Mouse (Mus musculus): Measurements from ENCODE around the gene Lrrfip1. TPM values are rescaled to one million over a fixed set of nuclear protein-coding genes. Genes with fewer than 3 reads are reported as not detected.
A peak's percentile ranks its signal among the peaks of the same experiment; 100 is the strongest.

The Lrrfip1 gene
- polyA plus RNA-seq, 1 experiment from 2014 or later = 45.3 TPM

DNA sequence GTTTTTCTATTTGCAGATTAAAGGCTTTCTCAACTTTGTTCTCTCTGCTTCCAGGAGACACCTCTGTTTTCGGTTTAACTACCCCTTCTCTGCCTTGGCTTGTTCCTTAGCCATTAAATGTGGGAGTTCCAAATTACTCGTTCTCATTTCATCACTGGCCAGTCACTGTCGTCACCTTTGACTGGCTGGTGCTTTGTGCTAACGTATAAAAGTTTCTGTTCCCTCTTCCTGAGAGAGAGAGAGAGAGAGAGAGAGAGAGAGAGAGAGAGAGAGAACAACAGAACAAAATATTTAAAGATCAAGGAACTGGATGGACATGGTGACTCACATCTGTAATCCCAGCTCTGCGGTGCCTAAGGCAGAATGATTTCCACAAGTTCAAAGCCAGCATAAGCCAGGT lies 47.7 kb downstream of the Lrrfip1 start:
- H3K4me2 ChIP-seq = no peak overlapping the region
- H3K4me3 ChIP-seq (replicated peaks) = no peak overlapping the region
- no peaks in the 10 kb centered on the region for H3K27me3 ChIP-seq (replicated peaks)
- no peaks in the 10 kb centered on the region for H3K9me3 ChIP-seq (replicated peaks)
- H3K9ac ChIP-seq (replicated peaks) = no peak overlapping the region
- WGBS = 57% methylated on average over 5 of the region's 5 CpGs
- ATAC-seq (ENCODE audit: low FRiP score) = no peak
- H3K4me1 ChIP-seq = peaks cover 6% of the 10 kb centered on the region
- no peaks in the 10 kb centered on the region for H3K36me3 ChIP-seq
- no peak overlapping the region for H3K27ac ChIP-seq (replicated peaks)

DNA sequence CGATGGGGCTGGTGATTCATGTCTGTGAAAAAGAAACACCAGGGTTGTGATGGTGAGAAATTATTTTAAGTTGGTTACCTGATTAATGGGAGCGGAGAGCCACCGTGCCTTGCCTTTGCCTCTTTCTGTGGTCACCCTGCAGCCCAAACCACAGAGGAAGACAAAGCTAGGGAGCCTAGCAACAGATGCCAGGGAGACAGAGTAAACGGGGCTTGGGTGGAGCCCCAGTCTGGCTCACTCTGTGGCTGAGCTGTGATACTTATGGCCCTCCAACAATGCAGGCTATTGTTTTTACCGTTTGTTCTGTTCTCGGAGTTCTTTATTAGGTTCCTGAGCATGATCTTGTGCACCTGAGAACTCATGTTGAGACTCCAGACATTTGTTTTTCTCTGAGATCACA lies 50.8 kb downstream of the Lrrfip1 start:
- H3K4me1 ChIP-seq = peaks cover 23% of the 10 kb centered on the region
- H3K27ac ChIP-seq (replicated peaks) = no peak overlapping the region
- no peak overlapping the region for H3K4me2 ChIP-seq
- H3K9ac ChIP-seq (replicated peaks) = no peak overlapping the region
- no peaks in the 10 kb centered on the region for H3K9me3 ChIP-seq (replicated peaks)
- peaks cover 11% of the 10 kb centered on the region for H3K27me3 ChIP-seq (replicated peaks)
- no peak for ATAC-seq (ENCODE audit: low FRiP score)
- H3K4me3 ChIP-seq (replicated peaks) = no peak overlapping the region
- 49% methylated on average over 6 of the region's 6 CpGs for WGBS
- H3K36me3 ChIP-seq = no peaks in the 10 kb centered on the region

DNA sequence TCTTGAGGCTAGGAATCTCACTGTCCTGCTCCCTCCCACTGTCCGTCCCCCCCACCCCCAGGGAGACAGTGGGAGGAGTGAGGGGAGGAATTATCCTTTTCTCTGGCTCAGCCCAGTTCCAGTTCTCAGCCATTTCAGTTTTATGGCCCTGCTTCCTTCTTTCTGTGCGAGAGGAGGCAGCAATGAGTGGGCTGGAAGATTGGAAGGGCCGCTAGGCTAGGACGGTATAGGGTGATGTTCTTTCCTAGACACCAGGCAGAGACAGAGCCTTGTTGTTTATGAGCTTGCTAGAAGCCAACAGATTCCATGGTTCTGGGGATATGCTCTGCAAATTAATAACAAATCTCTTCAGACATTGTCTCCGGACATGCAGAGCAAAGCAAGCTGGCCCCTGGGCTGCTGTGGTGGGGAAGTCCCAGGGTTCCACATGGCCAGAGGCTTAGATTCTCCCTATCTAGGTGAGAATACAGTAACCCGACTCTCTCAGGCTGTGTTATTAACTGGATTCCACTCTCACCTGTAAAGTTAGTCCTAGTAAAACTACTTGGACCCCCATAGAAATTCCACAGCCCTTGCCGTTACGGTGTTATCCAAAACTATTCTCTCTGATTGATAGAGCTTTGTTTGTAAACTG lies 53.0 kb downstream of the Lrrfip1 start:
- Histone ChIP-seq H3K9me3 (replicated peaks) (no peaks in the 10 kb centered on the region), H3K4me2 (no peak overlapping the region), H3K27ac (replicated peaks) (no peak overlapping the region), H3K4me1 (peaks cover 23% of the 10 kb centered on the region), H3K36me3 (no peaks in the 10 kb centered on the region), H3K4me3 (replicated peaks) (no peak overlapping the region), H3K9ac (replicated peaks) (no peak overlapping the region), H3K27me3 (replicated peaks) (peaks cover 11% of the 10 kb centered on the region)
- WGBS = 52% methylated on average over 8 of the region's 8 CpGs
- ATAC-seq (ENCODE audit: low FRiP score) = no peak

DNA sequence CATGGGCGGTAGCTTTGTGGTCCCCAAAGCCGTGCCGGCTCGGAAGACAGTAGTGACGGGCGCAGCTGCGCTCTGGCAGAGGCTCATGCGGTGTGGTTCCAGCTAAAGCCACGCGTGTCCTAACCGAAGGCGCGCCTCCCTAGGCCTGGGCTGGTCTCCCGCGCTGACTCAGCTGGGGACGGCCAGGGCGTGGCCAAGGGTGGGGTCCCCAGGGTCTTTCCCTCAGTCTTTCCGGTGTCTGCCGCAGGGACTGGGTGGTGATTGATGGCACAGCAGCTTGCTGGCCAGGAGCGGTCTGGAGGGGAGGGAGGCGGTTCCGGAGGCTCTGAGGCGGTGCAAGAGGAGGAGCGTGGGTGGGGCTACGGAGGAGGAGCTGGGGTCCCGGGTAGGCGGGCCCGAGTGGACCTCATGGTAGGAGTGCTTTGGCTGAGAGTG lies 54.2 kb downstream of the Lrrfip1 start:
- no peaks in the 10 kb centered on the region for H3K9me3 ChIP-seq (replicated peaks)
- no peaks in the 10 kb centered on the region for H3K36me3 ChIP-seq
- H3K9ac ChIP-seq (replicated peaks) = peak overlapping the region; percentile 47
- ATAC-seq (ENCODE audit: low FRiP score) = peak; percentile 90
- peaks cover 24% of the 10 kb centered on the region for H3K4me1 ChIP-seq
- H3K4me2 ChIP-seq = peak overlapping the region; percentile 94
- under 1% methylated on average over 28 of the region's 28 CpGs for WGBS
- peak overlapping the region; percentile 46 for H3K4me3 ChIP-seq (replicated peaks)
- H3K27me3 ChIP-seq (replicated peaks) = peaks cover 11% of the 10 kb centered on the region
- no peak overlapping the region for H3K27ac ChIP-seq (replicated peaks)

DNA sequence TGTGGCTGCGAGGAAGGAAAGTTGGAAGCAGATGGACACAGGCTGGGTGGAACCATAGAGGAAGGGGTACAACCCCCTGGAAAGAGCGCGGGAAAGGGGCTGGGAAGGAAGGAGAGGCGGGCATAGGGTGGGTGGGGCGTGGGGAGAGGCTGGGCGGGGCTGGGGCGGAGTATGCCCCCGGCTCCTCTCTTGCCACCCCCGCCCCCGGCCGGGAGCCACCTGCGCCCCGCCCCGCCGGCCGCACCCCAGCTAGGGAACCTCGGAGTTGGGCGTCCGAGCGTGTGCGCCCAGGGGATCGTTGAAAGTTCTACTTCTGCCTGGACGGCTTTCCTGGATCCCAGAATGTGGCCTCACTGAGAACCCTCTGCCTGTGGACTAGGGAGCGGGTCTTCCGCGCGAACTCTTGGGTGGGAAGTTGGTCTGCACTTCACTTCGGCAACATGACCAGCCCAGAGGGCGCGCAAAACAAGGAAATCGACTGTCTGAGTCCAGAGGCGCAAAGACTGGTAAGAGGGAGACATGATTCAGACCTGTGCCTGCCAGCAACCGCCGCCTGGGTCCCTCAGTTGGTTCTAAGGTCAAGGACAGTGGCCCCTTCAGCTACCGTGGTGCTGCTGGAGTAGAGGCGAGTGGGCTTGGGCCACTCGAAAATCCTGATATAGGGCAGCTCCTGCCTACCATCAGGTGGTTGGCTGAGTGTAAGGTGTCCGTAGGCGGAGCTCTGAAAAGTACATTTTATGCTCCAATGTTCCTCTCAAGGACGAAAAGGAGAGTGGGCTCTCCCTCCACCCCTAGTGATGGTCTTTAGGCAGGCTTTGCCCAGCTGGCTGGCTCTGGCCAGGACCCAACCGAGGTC lies 54.9 kb downstream of the Lrrfip1 start:
- Histone ChIP-seq H3K27ac (replicated peaks) (no peak overlapping the region), H3K4me1 (peaks cover 27% of the 10 kb centered on the region), H3K9ac (replicated peaks) (peak overlapping the region; percentile 47; the same call in 1 of the 2 replicates), H3K27me3 (replicated peaks) (peaks cover 11% of the 10 kb centered on the region), H3K4me2 (peak overlapping the region; percentile 94), H3K9me3 (replicated peaks) (no peaks in the 10 kb centered on the region), H3K36me3 (no peaks in the 10 kb centered on the region), H3K4me3 (replicated peaks) (peak overlapping the region; percentile 46)
- WGBS = 2% methylated on average over 39 of the region's 41 CpGs
- peak; percentile 64; the same call in 1 of the 2 replicates for ATAC-seq (ENCODE audit: low FRiP score)

DNA sequence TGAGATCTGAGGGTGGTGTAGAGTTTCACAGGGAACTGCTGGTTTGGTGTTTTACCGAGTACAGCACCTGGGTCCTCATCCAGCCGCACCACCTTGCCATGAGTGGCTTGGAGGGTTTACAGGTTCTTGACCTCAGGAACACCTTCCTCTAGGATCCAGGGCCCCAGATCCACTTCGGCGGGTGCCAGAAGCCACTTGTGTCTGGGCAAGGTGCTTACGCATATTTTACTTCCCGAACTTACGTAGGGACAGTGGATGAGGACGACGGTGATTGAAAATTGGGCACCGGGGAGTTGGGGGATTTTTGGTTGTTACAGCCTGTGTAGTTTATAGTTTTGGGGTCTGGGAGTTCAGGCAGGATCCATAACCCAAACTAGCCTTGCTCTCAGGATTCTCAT lies 55.5 kb downstream of the Lrrfip1 start:
- peak overlapping the region; percentile 46 for H3K4me3 ChIP-seq (replicated peaks)
- H3K36me3 ChIP-seq = no peaks in the 10 kb centered on the region
- WGBS = 44% methylated on average over 10 of the region's 10 CpGs
- H3K27me3 ChIP-seq (replicated peaks) = peaks cover 11% of the 10 kb centered on the region
- no peak overlapping the region for H3K9ac ChIP-seq (replicated peaks)
- no peaks in the 10 kb centered on the region for H3K9me3 ChIP-seq (replicated peaks)
- no peak overlapping the region for H3K27ac ChIP-seq (replicated peaks)
- H3K4me2 ChIP-seq = peak overlapping the region; percentile 94
- ATAC-seq (ENCODE audit: low FRiP score) = no peak
- H3K4me1 ChIP-seq = peaks cover 27% of the 10 kb centered on the region

DNA sequence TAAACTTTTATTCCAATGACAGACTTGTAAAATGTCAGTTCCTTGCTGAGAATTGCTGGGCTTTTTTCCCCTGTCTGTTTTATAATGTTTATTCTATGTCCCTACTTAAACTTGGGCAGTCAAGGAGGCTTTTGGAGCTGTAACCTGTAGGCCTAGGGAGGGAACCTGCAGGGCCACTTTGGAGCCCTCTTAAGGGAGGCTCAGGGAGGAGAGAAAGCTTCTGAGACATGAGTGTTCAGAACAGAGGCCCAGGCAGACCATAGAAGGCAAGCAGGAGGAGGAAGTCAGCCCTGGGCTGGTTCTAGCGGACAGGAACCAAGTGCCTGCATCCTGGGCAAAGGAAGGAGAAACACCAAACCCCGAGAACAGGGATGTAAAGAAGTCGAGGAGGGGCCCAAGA lies 56.3 kb downstream of the Lrrfip1 start:
- peak overlapping the region; percentile 9; the same call in 1 of the 2 replicates for H3K4me2 ChIP-seq
- WGBS = 89% methylated on average over 3 of the region's 3 CpGs

DNA sequence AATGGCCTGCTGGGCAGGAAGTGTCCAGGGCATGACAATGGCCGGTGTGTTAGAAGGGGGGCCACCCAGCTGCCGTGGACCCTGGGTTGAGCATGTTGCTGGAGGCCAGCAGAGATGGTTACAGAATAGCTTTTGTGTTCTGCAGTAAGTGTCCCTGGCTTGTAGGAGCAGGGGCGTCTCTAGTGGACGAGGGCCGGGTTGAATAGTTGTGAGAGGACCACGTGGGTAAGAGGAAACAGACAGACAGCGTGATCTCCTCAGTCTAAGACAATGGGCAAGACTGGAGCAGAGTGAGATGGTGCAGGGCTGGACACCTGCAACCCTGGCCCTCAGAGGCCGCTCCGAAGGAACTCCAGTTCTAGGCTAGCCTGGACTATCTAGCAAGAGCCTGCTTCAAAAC lies 57.2 kb downstream of the Lrrfip1 start:
- no peak for ATAC-seq (ENCODE audit: low FRiP score)
- Histone ChIP-seq H3K9me3 (replicated peaks) (no peaks in the 10 kb centered on the region), H3K27me3 (replicated peaks) (peaks cover 11% of the 10 kb centered on the region), H3K36me3 (no peaks in the 10 kb centered on the region), H3K9ac (replicated peaks) (no peak overlapping the region), H3K27ac (replicated peaks) (no peak overlapping the region), H3K4me2 (no peak overlapping the region), H3K4me3 (replicated peaks) (no peak overlapping the region), H3K4me1 (peaks cover 31% of the 10 kb centered on the region)
- WGBS = 42% methylated on average over 9 of the region's 9 CpGs

More for the DNA sequence above, 56.3 kb downstream of the Lrrfip1 start:
- Histone ChIP-seq H3K27me3 (replicated peaks) (peaks cover 11% of the 10 kb centered on the region), H3K4me3 (replicated peaks) (no peak overlapping the region), H3K27ac (replicated peaks) (no peak overlapping the region), H3K9ac (replicated peaks) (no peak overlapping the region), H3K36me3 (no peaks in the 10 kb centered on the region), H3K4me1 (peaks cover 29% of the 10 kb centered on the region), H3K9me3 (replicated peaks) (no peaks in the 10 kb centered on the region)
- ATAC-seq (ENCODE audit: low FRiP score) = no peak

DNA sequence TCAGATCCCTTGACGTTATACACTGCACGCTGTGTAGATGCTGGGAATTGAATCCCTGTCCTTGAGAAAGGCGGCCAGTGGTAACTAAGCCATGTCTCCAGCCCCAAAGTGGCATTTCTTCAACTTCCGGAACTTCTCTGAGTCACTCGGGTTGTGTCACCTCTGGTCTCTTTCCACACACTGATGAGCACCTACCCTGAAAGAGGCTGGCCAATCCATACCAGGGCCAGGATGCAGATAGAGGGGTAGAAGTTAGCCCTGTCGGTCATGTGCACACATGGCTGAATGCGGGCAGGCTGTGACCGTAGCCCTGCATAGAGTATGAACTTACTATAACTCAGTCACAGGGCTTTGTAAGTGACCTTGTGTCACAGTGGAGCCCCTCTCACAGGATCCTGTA lies 57.9 kb downstream of the Lrrfip1 start:
- Histone ChIP-seq H3K4me1 (peaks cover 34% of the 10 kb centered on the region), H3K36me3 (no peaks in the 10 kb centered on the region), H3K27me3 (replicated peaks) (peaks cover 11% of the 10 kb centered on the region), H3K27ac (replicated peaks) (no peak overlapping the region), H3K4me3 (replicated peaks) (no peak overlapping the region), H3K9me3 (replicated peaks) (no peaks in the 10 kb centered on the region), H3K9ac (replicated peaks) (no peak overlapping the region), H3K4me2 (no peak overlapping the region)
- ATAC-seq (ENCODE audit: low FRiP score) = no peak
- 93% methylated on average over 8 of the region's 8 CpGs for WGBS

DNA sequence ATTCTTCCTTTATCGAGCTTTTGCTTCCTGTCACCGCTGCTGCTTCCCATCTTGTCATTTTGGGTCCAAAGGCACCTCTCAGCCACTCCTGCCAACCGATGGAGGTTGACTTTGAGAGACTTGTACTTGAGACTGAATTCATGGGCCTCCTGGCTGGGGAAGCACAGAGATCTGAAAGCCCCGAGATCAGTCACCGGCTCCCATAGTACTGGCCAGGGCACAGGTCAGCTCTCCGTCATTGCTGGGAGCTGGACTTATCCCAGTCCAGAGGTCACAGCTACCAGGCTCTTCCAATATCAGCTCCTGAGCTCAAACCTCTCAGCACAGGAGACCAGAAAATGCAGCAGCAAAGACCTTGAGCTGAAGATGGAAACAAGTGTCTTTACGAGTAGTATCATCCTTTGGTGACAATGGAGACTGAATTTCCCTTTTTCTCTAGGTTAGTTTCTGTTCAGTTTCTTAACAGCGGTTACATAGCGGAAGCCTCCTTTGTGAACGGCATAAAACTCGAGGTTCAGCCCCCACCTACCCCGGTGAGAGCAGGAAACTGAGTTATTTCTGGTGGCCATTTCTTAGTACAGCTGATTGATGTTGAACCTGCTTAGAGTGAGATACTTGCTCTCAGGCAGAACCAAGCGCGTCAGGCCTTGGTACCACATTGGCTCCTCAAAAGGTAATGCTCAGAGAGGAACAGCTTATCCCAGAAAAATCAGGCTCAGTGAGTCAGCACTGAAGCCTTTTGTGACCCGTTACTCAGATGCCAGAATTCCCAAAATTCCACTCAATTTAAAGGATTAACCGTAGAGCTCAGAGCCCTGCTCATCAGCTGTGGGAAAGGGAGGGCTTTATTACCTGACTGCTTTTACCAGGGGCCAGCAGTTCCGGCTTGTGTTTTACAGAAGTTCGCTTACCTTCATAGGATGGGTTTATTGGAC lies 59.0 kb downstream of the Lrrfip1 start:
- Histone ChIP-seq H3K36me3 (no peaks in the 10 kb centered on the region), H3K4me2 (no peak overlapping the region), H3K27me3 (replicated peaks) (peaks cover 8% of the 10 kb centered on the region), H3K9me3 (replicated peaks) (no peaks in the 10 kb centered on the region), H3K4me3 (replicated peaks) (no peak overlapping the region), H3K4me1 (peaks cover 37% of the 10 kb centered on the region), H3K9ac (replicated peaks) (no peak overlapping the region), H3K27ac (replicated peaks) (no peak overlapping the region)
- no peak for ATAC-seq (ENCODE audit: low FRiP score)
- 69% methylated on average over 18 of the region's 18 CpGs for WGBS

DNA sequence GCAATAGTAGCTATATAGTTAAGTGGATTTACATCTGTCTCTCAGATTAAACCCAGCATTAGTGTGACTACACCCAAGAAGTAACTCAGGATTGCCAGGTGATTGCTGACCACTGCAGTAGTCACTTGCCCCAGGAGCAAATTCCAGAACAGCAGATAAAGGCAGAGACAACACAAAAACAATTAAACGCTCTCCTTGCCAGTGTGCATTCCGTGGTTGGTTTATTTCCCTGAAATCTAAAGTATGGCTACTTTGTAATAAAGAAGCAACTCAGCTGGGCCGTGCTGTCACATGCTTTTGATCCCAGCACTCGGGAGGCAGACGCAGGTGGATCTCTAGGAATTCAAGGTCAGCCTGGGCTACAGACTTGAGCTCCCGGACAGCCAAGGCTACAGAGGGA lies 59.7 kb downstream of the Lrrfip1 start:
- no peaks in the 10 kb centered on the region for H3K9me3 ChIP-seq (replicated peaks)
- no peak for ATAC-seq (ENCODE audit: low FRiP score)
- H3K27me3 ChIP-seq (replicated peaks) = peaks cover 8% of the 10 kb centered on the region
- no peaks in the 10 kb centered on the region for H3K36me3 ChIP-seq
- peaks cover 36% of the 10 kb centered on the region for H3K4me1 ChIP-seq
- no peak overlapping the region for H3K9ac ChIP-seq (replicated peaks)
- no peak overlapping the region for H3K27ac ChIP-seq (replicated peaks)
- 66% methylated on average over 6 of the region's 6 CpGs for WGBS
- H3K4me2 ChIP-seq = no peak overlapping the region
- H3K4me3 ChIP-seq (replicated peaks) = no peak overlapping the region
